Mouse (Mus musculus) cerebellum, postnatal 14 days (tissue): ENCODE measurements around the gene Rasl12.

ENCODE experiments used
- DNase-seq, 2 experiments: peaks; one replicate each; pipeline ENCODE4 v3.0.0; 2021; ENCODE audit warnings: mixed read lengths in 2 of 2

The Rasl12 gene

GRCm38 (mm10) chr9:65392638-65393364, 5.5 kb upstream of the Rasl12 start:
- peak; percentile 72 to 84 for DNase-seq

GRCm38 (mm10) chr9:65393606-65394005, 4.7 kb upstream of the Rasl12 start:
- DNase-seq, result no peak

- no peak for DNase-seq
These were observed 3.9 kb upstream of the Rasl12 start for GRCm38 (mm10) chr9:65394360-65394759.

GRCm38 (mm10) chr9:65399934-65400333, 1.6 kb downstream of the Rasl12 start:
- no peak for DNase-seq

- DNase-seq, result peak; percentile 85
These were observed 6.3 kb downstream of the Rasl12 start for GRCm38 (mm10) chr9:65404331-65405183.

- no peak for DNase-seq
These were observed 6.8 kb downstream of the Rasl12 start for GRCm38 (mm10) chr9:65405184-65405449.

GRCm38 (mm10) chr9:65407327-65407726, 9.0 kb downstream of the Rasl12 start:
- DNase-seq, result no peak

GRCm38 (mm10) chr9:65407861-65408260, 9.6 kb downstream of the Rasl12 start:
- no peak for DNase-seq

GRCm38 (mm10) chr9:65408871-65409295, 10.6 kb downstream of the Rasl12 start:
- peak; percentile 22 to 26 for DNase-seq

GRCm38 (mm10) chr9:65410378-65410777, 12.1 kb downstream of the Rasl12 start:
- no peak for DNase-seq

- DNase-seq, result no peak
These were observed 13.0 kb downstream of the Rasl12 start for GRCm38 (mm10) chr9:65411326-65411725.

GRCm38 (mm10) chr9:65417738-65418137, 19.4 kb downstream of the Rasl12 start:
- no peak for DNase-seq

- no peak for DNase-seq
These were observed 21.3 kb downstream of the Rasl12 start for GRCm38 (mm10) chr9:65419633-65420032.

- DNase-seq, result no peak
These were observed 24.6 kb downstream of the Rasl12 start, which contains the start of gene Slc51b for GRCm38 (mm10) chr9:65422760-65423501. TSS of gene Slc51b (minus strand) at chr9:65422955.

- DNase-seq, result no peak
These were observed 26.1 kb downstream of the Rasl12 start for GRCm38 (mm10) chr9:65424393-65424792.

GRCm38 (mm10) chr9:65427511-65427910, 29.2 kb downstream of the Rasl12 start:
- no peak for DNase-seq

GRCm38 (mm10) chr9:65428003-65428402, 29.7 kb downstream of the Rasl12 start:
- no peak for DNase-seq

- DNase-seq, result no peak
These were observed 32.1 kb downstream of the Rasl12 start for GRCm38 (mm10) chr9:65430401-65430800.

- DNase-seq, result no peak
These were observed 32.6 kb downstream of the Rasl12 start for GRCm38 (mm10) chr9:65430921-65431320.

GRCm38 (mm10) chr9:65432236-65432635, 33.9 kb downstream of the Rasl12 start:
- DNase-seq, result peak; percentile 93 to 94

GRCm38 (mm10) chr9:65434140-65434539, 35.8 kb downstream of the Rasl12 start:
- peak; percentile 28 to 66 for DNase-seq

- no peak for DNase-seq
These were observed 36.9 kb downstream of the Rasl12 start for GRCm38 (mm10) chr9:65435211-65435610.

GRCm38 (mm10) chr9:65435671-65436301, 37.5 kb downstream of the Rasl12 start, which contains the start of gene Mtfmt:
TSS of gene Mtfmt (plus strand) at chr9:65435782.
- DNase-seq, result peak; percentile 95 to 96
